Mouse (Mus musculus) common myeloid progenitor, adult 5-6 weeks (primary cell): ENCODE data around the gene Vmn2r104. TPM values are rescaled to one million over a fixed set of nuclear protein-coding genes. Genes with fewer than 3 reads are reported as not detected.

Source experiments
- ATAC-seq: replicated peaks from 2 replicates; pipeline ENCODE4 v1.8.0; 2016; ENCODE audit warnings: low read depth, mild to moderate bottlenecking, moderate TSS enrichment, inconsistent platforms; ENCODE audit not compliant: poor library complexity, severe bottlenecking
- total RNA-seq: library from RNA; stranded (forward); fragments of 200-1000, 187-1606 nt; gene quantifications from 2 replicates; pipeline ENCODE4 v1.2.3, GENCODE M21; 2017

Gene Vmn2r104
- total RNA-seq = not detected in 2 replicates

- ATAC-seq = no peak
Observed at GRCm38 (mm10) chr17:20048236-20048635, at the start of gene Vmn2r104. TSS of gene Vmn2r104 (minus strand) at chr17:20048336.

GRCm38 (mm10) chr17:20074090-20074489 is 26.0 kb upstream of the Vmn2r104 start:
- ATAC-seq = no peak

GRCm38 (mm10) chr17:20071656-20072396 is 23.7 kb upstream of the Vmn2r104 start:
- ATAC-seq = no peak

Other genes starting within 250 kb of the Vmn2r104 start
- gene Fpr-rs7, start 65.9 kb upstream of the Vmn2r104 start, total RNA-seq = not detected in 2 replicates
- not detected in 2 replicates for gene Fpr-rs6, start 134.8 kb upstream of the Vmn2r104 start, total RNA-seq
- gene Vmn2r105, start 186.7 kb upstream of the Vmn2r104 start, total RNA-seq = not detected in 2 replicates
- not detected in 2 replicates for gene Vmn2r106, start 237.2 kb upstream of the Vmn2r104 start, total RNA-seq